Mouse (Mus musculus) embryonic fibroblast, embryonic 13.5 days (primary cell): ENCODE data around the gene Myh14.

ENCODE experiments used
- CTCF ChIP-seq: IDR thresholded peaks from 2 replicates; pipeline ENCODE4 v1.5.1; 2011; ENCODE audit warnings: mild to moderate bottlenecking, control low read depth, low read length, moderate library complexity, borderline replicate concordance; ENCODE audit not compliant: insufficient read depth
- POLR2A ChIP-seq: IDR thresholded peaks from 2 replicates; pipeline ENCODE4 v1.6.1; 2011; ENCODE audit warnings: low read depth, mild to moderate bottlenecking, control low read depth, low read length, moderate library complexity

DNA sequence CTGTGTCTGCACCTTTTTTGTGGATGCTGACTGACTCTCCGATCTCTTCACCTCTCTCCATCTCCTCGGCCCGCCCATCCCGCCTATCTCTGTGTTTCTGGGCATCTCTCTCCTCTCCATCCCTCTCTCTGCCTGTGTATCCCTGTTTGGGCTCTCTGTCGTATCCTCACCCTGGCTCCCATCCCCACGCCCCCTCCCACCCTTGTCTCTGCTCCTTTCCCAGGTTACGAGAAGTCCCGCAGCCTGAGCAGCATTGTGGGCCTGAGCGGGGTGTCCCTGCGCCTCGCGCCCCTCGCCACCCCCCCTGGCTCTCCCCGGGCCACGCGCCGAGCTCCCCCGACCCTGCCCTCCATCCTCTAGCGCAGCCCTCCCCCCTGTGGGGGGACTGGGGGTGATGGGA is 69.0 kb downstream of the Myh14 start:
- no peak for TF ChIP-seq CTCF
- no peak for TF ChIP-seq POLR2A
